Mouse (Mus musculus): ENCODE measurements around the gene Nr2c1. TPM values are rescaled to one million over a fixed set of nuclear protein-coding genes. Genes with fewer than 3 reads are reported as not detected.

The Nr2c1 gene
- total RNA-seq, 2 experiments from 2014 or later, result 13.1 to 16.4 TPM

GRCm38 (mm10) chr10:94138890-94139482 is 8.8 kb upstream of the Nr2c1 start:
- DNase-seq, result no peak

GRCm38 (mm10) chr10:94140227-94140931 is 7.4 kb upstream of the Nr2c1 start:
- DNase-seq, result no peak

GRCm38 (mm10) chr10:94142427-94142826 is 5.4 kb upstream of the Nr2c1 start:
- DNase-seq, result no peak

- DNase-seq, result no peak
Measured at GRCm38 (mm10) chr10:94144581-94144980, 3.2 kb upstream of the Nr2c1 start.

- DNase-seq, result no peak
Measured at GRCm38 (mm10) chr10:94147391-94147755, 450 bp upstream of the Nr2c1 start.

GRCm38 (mm10) chr10:94151488-94151887 is 3.7 kb downstream of the Nr2c1 start:
- no peak for DNase-seq

- DNase-seq, result no peak
Measured at GRCm38 (mm10) chr10:94153841-94154240, 6.0 kb downstream of the Nr2c1 start.

GRCm38 (mm10) chr10:94158962-94159361 is 11.1 kb downstream of the Nr2c1 start:
- no peak for DNase-seq

- DNase-seq, result no peak
Measured at GRCm38 (mm10) chr10:94159406-94159805, 11.6 kb downstream of the Nr2c1 start.

- DNase-seq, result no peak
Measured at GRCm38 (mm10) chr10:94161051-94161765, 13.4 kb downstream of the Nr2c1 start.

GRCm38 (mm10) chr10:94162031-94162430 is 14.2 kb downstream of the Nr2c1 start:
- no peak for DNase-seq

- no peak for DNase-seq
Measured at GRCm38 (mm10) chr10:94164104-94164845, 16.5 kb downstream of the Nr2c1 start.

GRCm38 (mm10) chr10:94165426-94165825 is 17.6 kb downstream of the Nr2c1 start:
- no peak for DNase-seq

GRCm38 (mm10) chr10:94167051-94167750 is 19.4 kb downstream of the Nr2c1 start:
- DNase-seq, result no peak

GRCm38 (mm10) chr10:94171440-94172130 is 23.8 kb downstream of the Nr2c1 start:
- peak; percentile 12 for DNase-seq

GRCm38 (mm10) chr10:94172137-94172536 is 24.3 kb downstream of the Nr2c1 start:
- no peak for DNase-seq

- no peak for DNase-seq
Measured at GRCm38 (mm10) chr10:94172706-94173105, 24.9 kb downstream of the Nr2c1 start.

GRCm38 (mm10) chr10:94174652-94175051 is 26.8 kb downstream of the Nr2c1 start:
- peak; percentile 15 for DNase-seq

- DNase-seq, result no peak
Measured at GRCm38 (mm10) chr10:94183199-94183598, 35.4 kb downstream of the Nr2c1 start.

- DNase-seq, result peak; percentile 97
Measured at GRCm38 (mm10) chr10:94198482-94199405, 50.9 kb downstream of the Nr2c1 start, which contains the start of gene Ndufa12. Gene Ndufa12, plus strand, starts transcription at chr10:94198720.
